Mouse (Mus musculus): ENCODE measurements around the gene Zic1. TPM values are rescaled to one million over a fixed set of nuclear protein-coding genes. Genes with fewer than 3 reads are reported as not detected.

Gene Zic1
- polyA plus RNA-seq, 1 experiment from 2014 or later, result not detected

DNA sequence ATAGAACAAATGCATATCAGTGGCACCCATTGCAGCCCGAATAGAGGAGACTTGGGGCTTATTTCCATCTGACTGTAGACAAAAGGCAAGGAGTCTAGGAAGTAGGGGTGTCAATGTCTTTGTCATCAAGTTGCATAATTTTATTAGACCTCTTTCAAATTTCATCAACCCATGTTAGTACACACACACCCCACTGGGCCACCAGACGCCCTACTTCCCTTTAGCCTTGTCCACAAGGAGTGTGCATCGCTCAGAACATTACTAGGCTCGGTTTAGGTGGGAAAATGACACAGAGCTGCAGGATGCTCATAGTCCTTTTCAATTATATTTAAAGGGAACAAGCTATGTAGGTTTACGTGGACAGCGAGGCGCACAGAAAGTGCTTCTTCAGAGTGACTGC lies 34.4 kb upstream of the Zic1 start:
- WGBS, result 24% methylated on average over 7 of the region's 7 CpGs
- Histone ChIP-seq H3K4me3 (ENCODE audit: low read length) (no peak overlapping the region), H3K27ac (ENCODE audit: low read length) (no peak overlapping the region), H3K36me3 (ENCODE audit: control insufficient read depth, insufficient read depth, low read length) (no peaks in the 10 kb centered on the region), H3K4me1 (replicated peaks; ENCODE audit: control insufficient read depth, insufficient read depth, low read length) (no peaks in the 10 kb centered on the region), H3K9me3 (ENCODE audit: control insufficient read depth, low read length) (no peaks in the 10 kb centered on the region), H3K4me2 (ENCODE audit: low read depth, low read length) (no peak overlapping the region), H3K9ac (ENCODE audit: low read length) (no peak overlapping the region), H3K27me3 (ENCODE audit: control insufficient read depth, insufficient read depth, low read depth, low read length) (peaks cover 95% of the 10 kb centered on the region)
- ATAC-seq (ENCODE audit: low read depth), result no peak

DNA sequence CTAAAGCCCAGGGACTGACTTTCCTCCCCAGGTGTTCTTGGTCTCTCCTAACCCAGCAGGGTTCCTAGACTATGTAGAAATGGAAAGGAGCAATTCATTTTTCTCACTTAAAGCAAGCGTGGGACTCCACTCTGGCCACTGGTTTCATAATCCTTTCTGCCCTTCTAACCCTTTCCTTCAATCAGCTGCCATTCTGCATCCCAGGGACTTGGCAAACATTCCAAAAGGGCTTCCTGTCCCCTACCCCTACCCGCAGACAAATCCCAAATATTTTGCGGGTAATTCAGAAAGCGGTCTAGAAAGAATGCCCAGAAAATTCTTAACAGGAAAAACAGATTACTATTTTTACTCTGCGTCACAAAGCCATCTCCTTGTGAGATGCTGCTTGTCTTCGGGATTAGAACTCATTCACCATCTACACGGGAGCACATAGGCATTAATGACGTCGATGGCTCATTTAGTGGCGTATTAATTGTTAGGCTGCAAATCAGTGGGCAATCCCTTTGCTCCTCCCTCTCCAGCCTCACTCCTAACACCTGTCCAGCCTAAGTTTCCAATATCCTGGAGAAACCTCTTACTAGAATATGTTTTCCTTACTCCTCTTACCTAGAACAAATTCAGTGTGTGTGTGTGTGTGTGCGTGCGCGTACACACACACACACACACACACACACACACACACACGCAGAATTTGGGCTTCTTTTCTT lies 29.6 kb upstream of the Zic1 start:
- Histone ChIP-seq H3K36me3 (ENCODE audit: control insufficient read depth, insufficient read depth, low read length) (no peaks in the 10 kb centered on the region), H3K4me3 (ENCODE audit: low read length) (no peak overlapping the region), H3K9me3 (ENCODE audit: control insufficient read depth, low read length) (no peaks in the 10 kb centered on the region), H3K27ac (ENCODE audit: low read length) (no peak overlapping the region), H3K9ac (ENCODE audit: low read length) (no peak overlapping the region), H3K4me2 (ENCODE audit: low read depth, low read length) (no peak overlapping the region), H3K27me3 (ENCODE audit: control insufficient read depth, insufficient read depth, low read depth, low read length) (peaks cover 87% of the 10 kb centered on the region), H3K4me1 (replicated peaks; ENCODE audit: control insufficient read depth, insufficient read depth, low read length) (no peaks in the 10 kb centered on the region)
- no peak for ATAC-seq (ENCODE audit: low read depth)
- WGBS, result 6% methylated on average over 14 of the region's 14 CpGs

DNA sequence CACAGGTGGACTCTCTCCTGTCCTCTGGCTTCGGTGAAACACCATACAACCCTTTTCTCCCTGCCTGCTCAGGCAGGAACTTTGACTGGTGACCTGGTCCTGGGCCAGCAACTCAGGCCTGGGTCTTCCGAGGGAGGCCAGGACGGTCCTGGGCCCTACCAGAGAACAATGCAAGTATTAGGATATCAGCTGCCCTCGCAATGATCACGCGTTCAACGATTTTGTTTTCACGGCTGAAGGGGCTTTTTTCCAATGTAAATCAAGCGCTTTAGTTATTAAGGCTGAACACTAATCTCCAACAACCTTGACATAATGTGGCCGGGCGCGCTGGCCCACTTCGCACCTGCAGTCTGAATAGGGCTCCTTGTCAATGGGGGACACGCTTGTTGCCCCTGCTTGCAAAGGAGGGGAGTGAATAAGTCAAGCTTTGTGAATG lies 28.6 kb upstream of the Zic1 start:
- Histone ChIP-seq H3K4me2 (ENCODE audit: low read depth, low read length) (no peak overlapping the region), H3K4me1 (replicated peaks; ENCODE audit: control insufficient read depth, insufficient read depth, low read length) (no peaks in the 10 kb centered on the region), H3K4me3 (ENCODE audit: low read length) (no peak overlapping the region), H3K27me3 (ENCODE audit: control insufficient read depth, insufficient read depth, low read depth, low read length) (peaks cover 87% of the 10 kb centered on the region), H3K27ac (ENCODE audit: low read length) (no peak overlapping the region), H3K9me3 (ENCODE audit: control insufficient read depth, low read length) (no peaks in the 10 kb centered on the region), H3K9ac (ENCODE audit: low read length) (no peak overlapping the region), H3K36me3 (ENCODE audit: control insufficient read depth, insufficient read depth, low read length) (no peaks in the 10 kb centered on the region)
- 1% methylated on average over 14 of the region's 14 CpGs for WGBS
- no peak for ATAC-seq (ENCODE audit: low read depth)

DNA sequence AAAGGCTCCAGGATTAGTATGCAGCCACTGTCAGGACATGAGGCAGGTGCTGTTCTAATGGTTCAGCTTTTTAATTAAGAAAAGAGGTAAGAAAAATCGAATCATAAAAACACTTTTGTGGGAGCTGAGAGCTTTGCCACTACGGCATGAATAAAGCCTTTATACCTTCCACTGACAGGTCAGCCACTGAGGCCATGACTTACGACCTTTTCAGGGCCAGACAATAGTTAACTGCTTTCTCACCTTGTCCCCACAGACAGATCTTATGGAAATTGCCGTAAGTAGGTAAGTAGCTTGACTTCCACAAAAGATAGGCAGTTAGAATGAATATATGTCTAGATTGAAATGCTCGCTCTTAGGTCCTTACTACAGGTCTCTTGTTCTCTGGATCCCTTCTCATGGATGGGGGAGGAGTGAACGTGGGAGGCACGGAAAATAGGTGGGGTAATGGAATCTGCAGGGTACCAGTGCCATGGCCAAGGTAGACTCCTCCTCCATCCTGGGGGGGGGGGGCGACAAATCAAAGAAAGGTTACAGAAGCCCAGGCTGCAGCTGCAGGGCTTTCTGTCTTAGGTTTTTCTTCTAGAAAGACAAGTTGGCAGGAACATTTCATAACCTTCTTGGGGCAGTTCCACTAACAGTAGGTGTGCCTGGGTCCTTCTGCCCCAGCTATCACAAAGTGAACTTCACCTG lies 27.9 kb upstream of the Zic1 start:
- Histone ChIP-seq H3K36me3 (ENCODE audit: control insufficient read depth, insufficient read depth, low read length) (no peaks in the 10 kb centered on the region), H3K4me2 (ENCODE audit: low read depth, low read length) (no peak overlapping the region), H3K4me3 (ENCODE audit: low read length) (no peak overlapping the region), H3K9ac (ENCODE audit: low read length) (no peak overlapping the region), H3K4me1 (replicated peaks; ENCODE audit: control insufficient read depth, insufficient read depth, low read length) (no peaks in the 10 kb centered on the region), H3K9me3 (ENCODE audit: control insufficient read depth, low read length) (no peaks in the 10 kb centered on the region), H3K27ac (ENCODE audit: low read length) (no peak overlapping the region), H3K27me3 (ENCODE audit: control insufficient read depth, insufficient read depth, low read depth, low read length) (peaks cover 85% of the 10 kb centered on the region)
- no peak for ATAC-seq (ENCODE audit: low read depth)
- 5% methylated on average over 8 of the region's 8 CpGs for WGBS

DNA sequence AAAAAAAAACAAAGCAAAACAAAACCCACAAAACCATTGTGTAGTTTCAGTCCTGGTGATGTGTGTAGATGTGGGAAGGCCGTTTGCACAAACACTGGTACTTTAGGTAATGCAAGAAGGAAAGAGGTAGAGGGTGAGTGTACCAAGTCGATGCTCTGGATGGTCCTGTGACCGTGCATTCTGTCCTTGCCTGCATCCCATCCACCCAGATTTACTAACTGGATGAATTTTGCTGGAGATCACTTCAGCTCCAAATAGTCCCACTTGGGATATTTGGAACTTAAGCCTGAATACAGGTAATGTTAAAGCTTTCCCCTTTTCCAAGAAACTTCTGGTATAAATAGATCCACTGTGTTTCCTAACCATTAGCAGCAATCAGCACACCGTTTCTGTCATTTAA lies 22.6 kb upstream of the Zic1 start:
- H3K4me2 ChIP-seq (ENCODE audit: low read depth, low read length), result no peak overlapping the region
- peaks cover 90% of the 10 kb centered on the region for H3K27me3 ChIP-seq (ENCODE audit: control insufficient read depth, insufficient read depth, low read depth, low read length)
- no peak overlapping the region for H3K4me3 ChIP-seq (ENCODE audit: low read length)
- 4% methylated on average over 4 of the region's 4 CpGs for WGBS
- H3K9me3 ChIP-seq (ENCODE audit: control insufficient read depth, low read length), result no peaks in the 10 kb centered on the region
- no peak overlapping the region for H3K27ac ChIP-seq (ENCODE audit: low read length)
- no peaks in the 10 kb centered on the region for H3K4me1 ChIP-seq (replicated peaks; ENCODE audit: control insufficient read depth, insufficient read depth, low read length)
- no peaks in the 10 kb centered on the region for H3K36me3 ChIP-seq (ENCODE audit: control insufficient read depth, insufficient read depth, low read length)
- ATAC-seq (ENCODE audit: low read depth), result no peak
- H3K9ac ChIP-seq (ENCODE audit: low read length), result no peak overlapping the region

DNA sequence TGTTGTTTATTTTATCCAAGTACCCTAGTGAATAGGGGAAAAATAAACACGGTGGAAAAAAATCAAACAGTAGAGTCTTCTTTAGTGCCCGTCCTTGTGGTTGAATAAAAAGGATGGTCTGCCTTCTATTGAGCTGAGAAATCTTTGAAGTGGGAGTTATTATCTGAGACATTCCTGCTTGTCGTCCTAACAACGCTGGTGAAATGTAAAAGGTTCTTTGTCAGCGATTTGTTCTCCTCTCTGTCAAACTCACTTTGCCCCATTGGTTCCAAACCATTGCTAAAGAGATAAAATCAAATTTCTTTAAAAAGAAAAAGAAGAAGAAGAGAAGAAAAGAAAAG lies 22.1 kb upstream of the Zic1 start:
- no peaks in the 10 kb centered on the region for H3K4me1 ChIP-seq (replicated peaks; ENCODE audit: control insufficient read depth, insufficient read depth, low read length)
- no peak overlapping the region for H3K9ac ChIP-seq (ENCODE audit: low read length)
- H3K36me3 ChIP-seq (ENCODE audit: control insufficient read depth, insufficient read depth, low read length), result no peaks in the 10 kb centered on the region
- WGBS, result 2% methylated on average over 5 of the region's 5 CpGs
- no peak for ATAC-seq (ENCODE audit: low read depth)
- H3K4me2 ChIP-seq (ENCODE audit: low read depth, low read length), result no peak overlapping the region
- H3K27me3 ChIP-seq (ENCODE audit: control insufficient read depth, insufficient read depth, low read depth, low read length), result peaks cover 94% of the 10 kb centered on the region
- H3K9me3 ChIP-seq (ENCODE audit: control insufficient read depth, low read length), result no peaks in the 10 kb centered on the region
- H3K27ac ChIP-seq (ENCODE audit: low read length), result no peak overlapping the region
- no peak overlapping the region for H3K4me3 ChIP-seq (ENCODE audit: low read length)

DNA sequence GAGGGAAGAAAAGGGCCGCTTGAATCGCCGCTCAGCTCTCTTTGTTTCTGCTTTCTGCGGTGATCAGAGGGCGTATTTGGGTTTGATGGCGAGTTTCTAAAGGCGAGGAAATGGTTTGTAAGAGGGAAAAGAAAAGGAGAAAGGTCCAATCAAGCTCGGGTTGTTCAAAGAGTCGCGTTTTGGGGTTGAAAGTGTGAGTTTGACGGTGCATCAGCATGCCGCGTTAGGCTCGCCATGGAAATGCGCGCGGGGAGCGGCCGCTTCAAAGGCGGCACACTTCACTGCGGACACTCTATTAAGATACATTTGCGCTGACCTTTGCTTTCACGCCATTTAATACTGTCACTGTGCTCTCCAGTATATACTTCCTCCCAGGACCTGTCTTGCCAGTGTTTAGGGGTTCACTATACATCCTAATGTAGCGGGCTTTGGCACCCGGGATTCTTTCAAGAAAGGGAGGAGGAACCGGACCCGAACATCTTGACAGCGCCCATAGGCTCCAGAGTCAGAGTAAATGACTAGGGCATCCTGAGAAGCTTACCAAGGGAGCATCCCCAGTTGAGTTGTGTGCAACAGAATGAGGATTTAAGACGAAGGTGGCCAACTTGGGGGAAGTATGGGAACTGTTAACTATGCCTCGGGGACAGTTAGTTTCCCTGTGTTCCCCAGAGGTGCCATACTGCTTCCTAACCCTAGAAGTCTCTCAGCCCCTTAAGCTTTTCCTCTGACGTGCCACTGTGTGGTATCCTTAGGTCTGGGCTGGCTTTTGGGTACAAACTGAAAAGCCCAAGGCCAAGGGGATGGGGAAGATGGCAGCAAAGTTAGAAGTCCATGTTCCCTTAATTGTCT lies 21.5 kb upstream of the Zic1 start:
- 1% methylated on average over 31 of the region's 31 CpGs for WGBS

DNA sequence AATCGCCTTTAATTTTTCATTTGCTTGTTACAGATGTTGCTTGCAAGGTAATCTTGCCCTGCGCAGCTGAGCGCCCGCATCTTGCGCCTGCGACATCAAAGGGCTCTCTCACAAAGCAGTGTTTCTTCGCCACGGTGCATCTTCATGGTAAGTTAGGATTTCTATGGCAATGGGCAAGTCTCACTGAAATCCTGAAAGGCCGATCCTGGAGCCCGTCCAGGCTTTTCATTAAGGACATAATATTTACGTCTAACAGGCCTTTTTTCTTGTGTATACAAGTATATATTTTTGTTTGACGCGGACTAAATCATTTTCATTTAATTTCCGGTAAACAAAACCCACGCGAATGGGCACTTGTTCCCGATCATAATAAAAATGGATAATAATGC lies 20.9 kb upstream of the Zic1 start:
- no peak for ATAC-seq (ENCODE audit: low read depth)
- H3K4me3 ChIP-seq (ENCODE audit: low read length), result no peak overlapping the region
- WGBS, result 1% methylated on average over 17 of the region's 17 CpGs
- no peaks in the 10 kb centered on the region for H3K36me3 ChIP-seq (ENCODE audit: control insufficient read depth, insufficient read depth, low read length)
- peaks cover 3% of the 10 kb centered on the region; the same call in 1 of the 2 replicates for H3K4me1 ChIP-seq (replicated peaks; ENCODE audit: control insufficient read depth, insufficient read depth, low read length)
- H3K27ac ChIP-seq (ENCODE audit: low read length), result no peak overlapping the region
- H3K4me2 ChIP-seq (ENCODE audit: low read depth, low read length), result no peak overlapping the region
- H3K27me3 ChIP-seq (ENCODE audit: control insufficient read depth, insufficient read depth, low read depth, low read length), result peaks cover 95% of the 10 kb centered on the region
- H3K9me3 ChIP-seq (ENCODE audit: control insufficient read depth, low read length), result no peaks in the 10 kb centered on the region
- no peak overlapping the region for H3K9ac ChIP-seq (ENCODE audit: low read length)

More for the DNA sequence above, 21.5 kb upstream of the Zic1 start:
- H3K27me3 ChIP-seq (ENCODE audit: control insufficient read depth, insufficient read depth, low read depth, low read length), result peaks cover 95% of the 10 kb centered on the region
- H3K4me1 ChIP-seq (replicated peaks; ENCODE audit: control insufficient read depth, insufficient read depth, low read length), result no peaks in the 10 kb centered on the region
- H3K36me3 ChIP-seq (ENCODE audit: control insufficient read depth, insufficient read depth, low read length), result no peaks in the 10 kb centered on the region
- H3K4me2 ChIP-seq (ENCODE audit: low read depth, low read length), result no peak overlapping the region
- H3K9ac ChIP-seq (ENCODE audit: low read length), result no peak overlapping the region
- no peaks in the 10 kb centered on the region for H3K9me3 ChIP-seq (ENCODE audit: control insufficient read depth, low read length)
- no peak overlapping the region for H3K4me3 ChIP-seq (ENCODE audit: low read length)
- H3K27ac ChIP-seq (ENCODE audit: low read length), result no peak overlapping the region
- no peak for ATAC-seq (ENCODE audit: low read depth)

All from lung, embryonic 16.5 days (tissue).